Mouse (Mus musculus): ENCODE data around the gene Hmgn2.

- TF ChIP-seq CTCF (conservative IDR thresholded peaks at IDR 0.05 in 1 of 2, IDR thresholded peaks at IDR 0.05 in 1 of 2; ENCODE audit: low read depth in 2 of 2, low read length in 2 of 2) (no peak), EP300 (IDR thresholded peaks at IDR 0.05; ENCODE audit: low read length) (no peak), POLR2A (IDR thresholded peaks at IDR 0.05; ENCODE audit: low read depth, low read length) (no peak), USF1 (IDR thresholded peaks at IDR 0.05; ENCODE audit: low read depth, low read length) (no peak)
These were observed 43.2 kb downstream of the Hmgn2 start for GRCm38 (mm10) chr4:133925204-133925603.
